Mouse (Mus musculus) embryonic facial prominence, embryonic 14.5 days (tissue): ENCODE data around the gene Olfr1287. TPM values are rescaled to one million over a fixed set of nuclear protein-coding genes. Genes with fewer than 3 reads are reported as not detected.
A peak's percentile ranks its signal among the peaks of the same experiment; 100 is the strongest.

Experiments
- ATAC-seq: fragments of 200-750 bp; cut with Nextera tagmentation; 2 replicates; pipeline ENCODE4 v1.8.0; 2017; ENCODE audit warnings: low read depth, moderate number of reproducible peaks, moderate TSS enrichment
- DNase-seq: peaks from one replicate; pipeline ENCODE4 v3.0.0-alpha.2; 2015; ENCODE audit warnings: low spot score
- H3K27ac ChIP-seq: fragments of 300-500 bp; sonication (generic); replicated peaks from 2 replicates; pipeline ENCODE4 v1.5.1; 2014; ENCODE audit warnings: low read depth, mild to moderate bottlenecking, low read length, moderate library complexity
- H3K27me3 ChIP-seq: fragments of 300-500 bp; sonication (generic); replicated peaks from 2 replicates; pipeline ENCODE4 v1.6.1; 2014; ENCODE audit warnings: low read length; ENCODE audit not compliant: control insufficient read depth, insufficient read depth
- H3K36me3 ChIP-seq: fragments of 300-500 bp; sonication (generic); 2 replicates; pipeline ENCODE4 v1.6.1; 2014; ENCODE audit warnings: low read length, mixed read lengths; ENCODE audit not compliant: control insufficient read depth, insufficient read depth
- H3K4me1 ChIP-seq: fragments of 300-500 bp; sonication (generic); 2 replicates; pipeline ENCODE4 v1.6.1; 2014; ENCODE audit warnings: antibody characterized with exemption, low read length; ENCODE audit not compliant: control insufficient read depth, insufficient read depth
- H3K4me2 ChIP-seq: fragments of 300-500 bp; sonication (generic); 2 replicates; pipeline ENCODE4 v1.6.1; 2014; ENCODE audit warnings: low read depth, mild to moderate bottlenecking, low read length, moderate library complexity, mixed read lengths
- H3K4me3 ChIP-seq: fragments of 300-500 bp; sonication (generic); 2 replicates; pipeline ENCODE4 v1.5.1; 2014; ENCODE audit warnings: low read depth, mild to moderate bottlenecking, low read length
- H3K9ac ChIP-seq: fragments of 300-500 bp; sonication (generic); 2 replicates; pipeline ENCODE4 v1.6.1; 2014; ENCODE audit warnings: low read depth, mild to moderate bottlenecking, low read length, moderate library complexity, mixed read lengths
- H3K9me3 ChIP-seq: fragments of 300-500 bp; sonication (generic); 2 replicates; pipeline ENCODE4 v1.6.1; 2016; ENCODE audit warnings: low read length; ENCODE audit not compliant: control insufficient read depth
- WGBS: fragments of 180-500 bp; shearing (Covaris S2); extraction: QIAGEN DNeasy Blood & Tissue Kit; methylation state at CpG from one replicate; pipeline ENCODE4 v1.1.7; 2014; 5-methylcytosine and 5-hydroxymethylcytosine counted together
- polyA plus RNA-seq: library from polyadenylated mRNA; unstranded; fragments of >200 nt; fragmentation: Nextera tagmentation; extraction: Ambion mirVana; gene quantifications from 2 replicates; pipeline ENCODE4 v1.2.1, GENCODE M21; 2014

The Olfr1287 gene
- polyA plus RNA-seq: not detected in 2 replicates

GRCm38 (mm10) chr2:111448842-111449241 lies at the start of gene Olfr1287:
Gene Olfr1287, plus strand, starts transcription at chr2:111449142.
- WGBS: 63% methylated on average over 1 of the region's 1 CpGs
- Histone ChIP-seq H3K4me2 (no peak within 1 kb of the TSS), H3K27me3 (no peaks in the 10 kb centered on the region), H3K4me1 (no peaks in the 10 kb centered on the region), H3K27ac (no peak within 1 kb of the TSS), H3K36me3 (no peaks in the 10 kb centered on the region), H3K4me3 (no peak within 1 kb of the TSS), H3K9me3 (no peaks in the 10 kb centered on the region), H3K9ac (no peak within 1 kb of the TSS)
- DNase-seq: no peak
- no peak for ATAC-seq

DNA sequence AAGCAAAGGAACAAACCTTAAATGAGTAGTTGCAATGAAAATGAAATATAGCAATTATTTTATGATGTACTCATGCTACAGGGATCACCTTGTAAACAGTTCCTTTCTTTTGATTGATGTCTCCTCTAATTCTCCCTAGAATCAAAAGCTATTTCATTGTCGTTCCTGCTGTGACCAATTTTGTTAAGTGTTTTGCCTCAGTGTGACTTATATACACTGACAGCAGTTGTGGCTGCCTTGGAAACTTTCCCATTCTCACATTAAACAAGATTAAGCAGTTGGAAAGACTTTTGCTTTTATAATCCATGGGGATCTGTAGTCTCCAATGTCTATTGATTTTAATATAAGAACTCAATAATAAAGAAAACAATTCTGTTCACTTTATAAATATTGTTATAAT lies 26.0 kb upstream of the Olfr1287 start, which contains the start of gene Olfr1286:
TSS of gene Olfr1286 (minus strand) at position 185 of the 400 bp plus-strand sequence.
- 73% methylated on average over 1 of the region's 1 CpGs for WGBS
- Histone ChIP-seq H3K27me3 (no peaks in the 10 kb centered on the region), H3K4me1 (no peaks in the 10 kb centered on the region), H3K4me3 (no peak within 1 kb of the TSS), H3K36me3 (no peaks in the 10 kb centered on the region), H3K9ac (no peak within 1 kb of the TSS), H3K4me2 (no peak within 1 kb of the TSS), H3K27ac (no peak within 1 kb of the TSS), H3K9me3 (no peaks in the 10 kb centered on the region)
- no peak for ATAC-seq
- DNase-seq: peak; percentile 11

DNA sequence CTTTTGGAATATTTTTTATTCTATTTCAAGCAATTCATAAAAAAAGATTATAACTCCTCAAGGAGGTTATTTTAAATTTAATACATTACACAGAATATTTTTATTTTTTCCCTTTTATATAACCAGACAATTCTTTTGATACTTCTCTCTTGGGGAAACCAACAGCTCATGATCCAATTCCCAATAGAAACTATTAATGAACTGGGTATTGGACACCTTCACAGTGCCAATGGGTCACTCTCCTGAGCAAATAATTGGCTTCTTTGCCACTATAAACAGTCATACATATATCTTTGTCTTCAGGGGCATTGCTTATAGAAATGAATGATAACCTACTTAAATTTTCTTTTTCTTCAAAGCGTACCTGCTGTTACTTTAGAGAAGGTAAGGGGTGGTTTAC lies 24.9 kb downstream of the Olfr1287 start, which contains the start of gene Olfr1288:
TSS of gene Olfr1288 (plus strand) at position 301 of the 400 bp plus-strand sequence.
- no peaks in the 10 kb centered on the region for H3K27me3 ChIP-seq
- no peak within 1 kb of the TSS for H3K9ac ChIP-seq
- WGBS: 95% methylated on average over 1 of the region's 1 CpGs
- H3K4me3 ChIP-seq: no peak within 1 kb of the TSS
- no peak within 1 kb of the TSS for H3K4me2 ChIP-seq
- H3K36me3 ChIP-seq: no peaks in the 10 kb centered on the region
- DNase-seq (no peak), ATAC-seq (no peak)
- H3K4me1 ChIP-seq: no peaks in the 10 kb centered on the region
- no peak within 1 kb of the TSS for H3K27ac ChIP-seq
- H3K9me3 ChIP-seq: no peaks in the 10 kb centered on the region

DNA sequence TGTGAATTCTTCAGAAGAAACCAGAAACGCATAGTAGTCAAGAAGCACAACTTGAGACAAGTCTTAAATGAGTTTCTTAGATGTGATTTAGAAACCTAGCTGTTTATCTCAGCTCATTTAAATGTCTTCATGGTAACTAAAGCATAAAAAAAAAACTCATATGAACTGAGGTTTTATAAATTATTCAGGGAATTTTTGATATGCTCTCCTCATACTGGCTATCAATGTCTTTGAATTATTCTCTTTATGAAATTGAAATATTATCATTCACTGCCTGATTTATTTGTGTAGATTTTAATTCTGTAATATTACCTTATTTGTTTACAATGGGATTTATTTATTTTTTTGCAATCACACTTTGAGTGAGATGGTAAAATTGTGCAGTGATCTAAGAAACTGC lies 31.6 kb downstream of the Olfr1287 start, which contains the start of gene Olfr1289:
TSS of gene Olfr1289 (plus strand) at position 301 of the 400 bp plus-strand sequence.
- ATAC-seq: no peak

DNA sequence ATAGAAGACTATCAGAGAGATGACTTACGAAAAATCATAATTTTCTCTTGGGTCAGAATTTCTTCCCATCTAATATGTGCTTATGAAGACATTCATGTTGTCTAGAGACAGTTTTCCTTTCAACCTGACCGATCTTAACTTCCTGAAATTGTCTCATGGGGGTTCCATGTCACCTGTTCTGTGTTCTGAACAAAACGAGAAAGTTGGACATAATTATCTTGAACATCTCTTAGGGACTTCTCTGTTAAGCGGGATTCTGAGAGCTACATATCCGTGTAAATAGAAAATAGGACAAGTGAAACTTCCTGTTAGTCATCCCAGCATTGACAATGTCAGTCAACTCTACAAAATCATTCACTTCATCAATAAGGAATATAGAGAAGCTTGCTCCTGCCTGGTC lies 44.8 kb downstream of the Olfr1287 start, which contains the start of gene Olfr1290:
TSS of gene Olfr1290 (minus strand) at position 101 of the 400 bp plus-strand sequence.
- no peak within 1 kb of the TSS for H3K9ac ChIP-seq
- H3K4me1 ChIP-seq: no peaks in the 10 kb centered on the region
- no peak within 1 kb of the TSS for H3K4me2 ChIP-seq
- no peak for DNase-seq
- ATAC-seq: no peak
- H3K27ac ChIP-seq: no peak within 1 kb of the TSS
- H3K9me3 ChIP-seq: no peaks in the 10 kb centered on the region
- no peak within 1 kb of the TSS for H3K4me3 ChIP-seq
- H3K27me3 ChIP-seq: no peaks in the 10 kb centered on the region
- WGBS: 72% methylated on average over 5 of the region's 5 CpGs
- no peaks in the 10 kb centered on the region for H3K36me3 ChIP-seq

More for the DNA sequence above, 31.6 kb downstream of the Olfr1287 start, which contains the start of gene Olfr1289:
- no peaks in the 10 kb centered on the region for H3K4me1 ChIP-seq
- H3K9me3 ChIP-seq: no peaks in the 10 kb centered on the region
- WGBS: 85% methylated on average over 1 of the region's 1 CpGs
- no peak within 1 kb of the TSS for H3K27ac ChIP-seq
- H3K36me3 ChIP-seq: no peaks in the 10 kb centered on the region
- no peak within 1 kb of the TSS for H3K4me2 ChIP-seq
- H3K27me3 ChIP-seq: no peaks in the 10 kb centered on the region
- H3K9ac ChIP-seq: no peak within 1 kb of the TSS
- no peak within 1 kb of the TSS for H3K4me3 ChIP-seq
- DNase-seq: no peak

DNA sequence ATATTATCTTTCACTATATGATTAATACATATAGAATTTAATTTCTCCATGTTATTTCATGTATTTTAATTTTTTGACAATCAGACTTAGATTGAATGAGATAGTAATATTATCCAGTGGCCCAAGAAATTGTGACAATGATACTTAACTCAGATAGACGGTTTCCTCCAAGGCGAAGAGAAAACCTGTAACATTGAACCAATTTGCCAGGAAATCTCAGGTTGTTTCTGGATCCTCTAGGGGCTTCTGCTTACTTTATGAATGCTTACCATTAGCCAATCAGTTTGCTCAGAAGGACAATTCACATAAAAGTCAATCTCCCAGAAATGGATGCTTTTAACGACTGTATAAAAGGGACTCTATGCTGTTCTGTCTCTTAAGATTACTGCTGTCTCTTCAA lies 47.9 kb downstream of the Olfr1287 start, which contains the start of gene Olfr1291-ps1:
TSS of gene Olfr1291-ps1 (plus strand) at position 301 of the 400 bp plus-strand sequence.
- no peaks in the 10 kb centered on the region for H3K27me3 ChIP-seq
- no peaks in the 10 kb centered on the region for H3K4me1 ChIP-seq
- H3K9me3 ChIP-seq: no peaks in the 10 kb centered on the region
- no peak within 1 kb of the TSS for H3K4me3 ChIP-seq
- no peak within 1 kb of the TSS for H3K27ac ChIP-seq
- H3K36me3 ChIP-seq: no peaks in the 10 kb centered on the region
- WGBS: 85% methylated on average over 3 of the region's 3 CpGs
- DNase-seq (no peak), ATAC-seq (no peak)
- no peak within 1 kb of the TSS for H3K9ac ChIP-seq
- no peak within 1 kb of the TSS for H3K4me2 ChIP-seq

Other genes starting within 250 kb of the Olfr1287 start
- gene 4930430A15Rik, start 219.5 kb upstream of the Olfr1287 start, polyA plus RNA-seq: not detected in 2 replicates
- gene Olfr1275, start 213.9 kb upstream of the Olfr1287 start, polyA plus RNA-seq: not detected in 2 replicates
- not detected in 2 replicates for gene Olfr1276, start 194.6 kb upstream of the Olfr1287 start, polyA plus RNA-seq
- gene Olfr1277, start 175.0 kb upstream of the Olfr1287 start, polyA plus RNA-seq: not detected in 2 replicates
- gene Olfr1278, start 159.0 kb upstream of the Olfr1287 start, polyA plus RNA-seq: not detected in 2 replicates
- gene Olfr1279, start 148.5 kb upstream of the Olfr1287 start, polyA plus RNA-seq: not detected in 2 replicates
- not detected in 2 replicates for gene Olfr1280, start 135.1 kb upstream of the Olfr1287 start, polyA plus RNA-seq
- gene Olfr1281, start 122.6 kb upstream of the Olfr1287 start, polyA plus RNA-seq: not detected in 2 replicates
- gene Olfr1282, start 113.1 kb upstream of the Olfr1287 start, polyA plus RNA-seq: not detected in 2 replicates
- not detected in 2 replicates for gene Olfr1283, start 82.4 kb upstream of the Olfr1287 start, polyA plus RNA-seq
- gene Olfr1284, start 73.6 kb upstream of the Olfr1287 start, polyA plus RNA-seq: not detected in 2 replicates
- gene Olfr1286, start 26.0 kb upstream of the Olfr1287 start, polyA plus RNA-seq: not detected in 2 replicates
- not detected in 2 replicates for gene Olfr1288, start 25.0 kb downstream of the Olfr1287 start, polyA plus RNA-seq
- gene Olfr1289, start 31.7 kb downstream of the Olfr1287 start, polyA plus RNA-seq: not detected in 2 replicates
- gene Olfr1290, start 44.7 kb downstream of the Olfr1287 start, polyA plus RNA-seq: not detected in 2 replicates
- gene Olfr1291-ps1, start 48.0 kb downstream of the Olfr1287 start, polyA plus RNA-seq: not detected in 2 replicates
- gene Olfr1293-ps, start 76.1 kb downstream of the Olfr1287 start, polyA plus RNA-seq: not detected in 2 replicates
- not detected in 2 replicates for gene Olfr1294, start 91.1 kb downstream of the Olfr1287 start, polyA plus RNA-seq
- gene Olfr1295, start 120.5 kb downstream of the Olfr1287 start, polyA plus RNA-seq: 0.22 TPM in 1 of 2 replicates, not detected in the other
- gene Olfr1297, start 177.4 kb downstream of the Olfr1287 start, polyA plus RNA-seq: 0.13 and 0.37 TPM in 2 replicates
- not detected in 2 replicates for gene Olfr1298, start 200.1 kb downstream of the Olfr1287 start, polyA plus RNA-seq
- gene Olfr1299, start 212.3 kb downstream of the Olfr1287 start, polyA plus RNA-seq: not detected in 2 replicates